Mouse (Mus musculus) liver, embryonic 14 days (tissue): Measurements from ENCODE around the gene Cd177. TPM values are rescaled to one million over a fixed set of nuclear protein-coding genes. Genes with fewer than 3 reads are reported as not detected.

Experiments used
- polyA plus RNA-seq: library from polyadenylated mRNA; depleted of rRNA; stranded (reverse); fragments of >200 nt; gene quantifications from 2 replicates; pipeline ENCODE4 v1.2.3, GENCODE M21; 2012; rRNA removed

Cd177 gene
- 0.75 and 1.2 TPM in 2 replicates for polyA plus RNA-seq

GRCm38 (mm10) chr7:24760211-24760610 lies at the start of gene Cd177:
TSS of gene Cd177 (minus strand) at chr7:24760311.

GRCm38 (mm10) chr7:24776918-24777317 lies 16.8 kb upstream of the Cd177 start, which contains the start of gene Ceacam10:
TSS of gene Ceacam10 (plus strand) at chr7:24777206.

GRCm38 (mm10) chr7:24726808-24727207 lies 33.3 kb downstream of the Cd177 start, which contains the start of gene Gm4763:
TSS of gene Gm4763 (minus strand) at chr7:24726908.

GRCm38 (mm10) chr7:24708832-24709292 lies 51.2 kb downstream of the Cd177 start, which contains the start of gene BC049730:
TSS of gene BC049730 (plus strand) at chr7:24709242.

Other genes with a start within 250 kb of the Cd177 start
- not detected in 2 replicates for gene AC161166.1, start 247.9 kb downstream of the Cd177 start, polyA plus RNA-seq
- 1.7 and 1.9 TPM in 2 replicates for gene Irgq, start 229.6 kb downstream of the Cd177 start, polyA plus RNA-seq
- 0.03 TPM in 1 of 2 replicates, not detected in the other for gene Pinlyp, start 214.2 kb downstream of the Cd177 start, polyA plus RNA-seq
- 27.1 and 28.3 TPM in 2 replicates for gene Xrcc1, start 214.0 kb downstream of the Cd177 start, polyA plus RNA-seq
- gene Ethe1, start 172.8 kb downstream of the Cd177 start, polyA plus RNA-seq = 11.6 and 14.7 TPM in 2 replicates
- gene Zfp575, start 172.7 kb downstream of the Cd177 start, polyA plus RNA-seq = 0.08 and 0.12 TPM in 2 replicates
- 0.61 and 0.70 TPM in 2 replicates for gene Phldb3, start 149.5 kb downstream of the Cd177 start, polyA plus RNA-seq
- gene Lypd3, start 123.8 kb downstream of the Cd177 start, polyA plus RNA-seq = 0.16 TPM in 1 of 2 replicates, not detected in the other
- not detected in 2 replicates for gene Tex101, start 83.6 kb downstream of the Cd177 start, polyA plus RNA-seq
- not detected in 2 replicates for gene BC049730, start 51.1 kb downstream of the Cd177 start, polyA plus RNA-seq
- gene Gm4763, start 33.4 kb downstream of the Cd177 start, polyA plus RNA-seq = not detected in 2 replicates
- 0.24 and 0.32 TPM in 2 replicates for gene Ceacam10, start 16.9 kb upstream of the Cd177 start, polyA plus RNA-seq
- gene Gm9844, start 101.9 kb upstream of the Cd177 start, polyA plus RNA-seq = 1.7 and 1.9 TPM in 2 replicates
- not detected in 2 replicates for gene Lypd4, start 109.6 kb upstream of the Cd177 start, polyA plus RNA-seq
- not detected in 2 replicates for gene Dmrtc2, start 109.7 kb upstream of the Cd177 start, polyA plus RNA-seq
- gene Rps19, start 124.1 kb upstream of the Cd177 start, polyA plus RNA-seq = 596 and 702 TPM in 2 replicates
- gene Cd79a, start 137.1 kb upstream of the Cd177 start, polyA plus RNA-seq = 0.87 and 1.1 TPM in 2 replicates
- gene Arhgef1, start 142.6 kb upstream of the Cd177 start, polyA plus RNA-seq = 36.8 and 43.9 TPM in 2 replicates
- gene Gm4881, start 184.2 kb upstream of the Cd177 start, polyA plus RNA-seq = not detected in 2 replicates
- 40.1 and 44.3 TPM in 2 replicates for gene Rabac1, start 212.4 kb upstream of the Cd177 start, polyA plus RNA-seq
- gene Atp1a3, start 245.6 kb upstream of the Cd177 start, polyA plus RNA-seq = 0.26 and 0.41 TPM in 2 replicates